Mouse (Mus musculus): ENCODE data around the gene BC048403. TPM values are rescaled to one million over a fixed set of nuclear protein-coding genes. Genes with fewer than 3 reads are reported as not detected.

The BC048403 gene
- 2.5 and 3.2 TPM in 2 replicates for polyA plus RNA-seq (2015; fragmentation: Nextera tagmentation; extraction: Ambion mirVana)

GRCm38 (mm10) chr10:121739548-121740505 lies at the start of gene BC048403:
TSS of gene BC048403 (plus strand) at chr10:121739937.
- Histone ChIP-seq H3K9ac (replicated peaks) (peak within 1 kb of the TSS; percentile 72), H3K4me1 (peaks cover 7% of the 10 kb centered on the region; the same call in 1 of the 2 replicates), H3K4me3 (peak within 1 kb of the TSS; percentile 85), H3K27me3 (0 out of 2 replicates have a peak, but pooled peaks cover 3% of the 10 kb centered on the region), H3K9me3 (no peaks in the 10 kb centered on the region), H3K27ac (replicated peaks) (peak within 1 kb of the TSS; percentile 50), H3K4me2 (replicated peaks) (peak within 1 kb of the TSS; percentile 86), H3K36me3 (no peaks in the 10 kb centered on the region)
- peak; percentile 95 for ATAC-seq (replicated peaks)
- under 1% methylated on average over 67 of the region's 68 CpGs for WGBS

GRCm38 (mm10) chr10:121692944-121693579 lies 46.7 kb upstream of the BC048403 start:
- no peaks in the 10 kb centered on the region for H3K9me3 ChIP-seq
- WGBS, result 58% methylated on average over 18 of the region's 18 CpGs
- no peaks in the 10 kb centered on the region for H3K36me3 ChIP-seq
- H3K9ac ChIP-seq (replicated peaks), result no peak overlapping the region
- H3K4me3 ChIP-seq, result no peak overlapping the region
- ATAC-seq (replicated peaks), result no peak
- H3K4me1 ChIP-seq, result peaks cover 6% of the 10 kb centered on the region
- no peak overlapping the region for H3K27ac ChIP-seq (replicated peaks)
- no peaks in the 10 kb centered on the region for H3K27me3 ChIP-seq
- H3K4me2 ChIP-seq (replicated peaks), result no peak overlapping the region

- Histone ChIP-seq H3K4me1 (peaks cover 4% of the 10 kb centered on the region), H3K9ac (replicated peaks) (no peak overlapping the region), H3K27me3 (no peaks in the 10 kb centered on the region), H3K9me3 (no peaks in the 10 kb centered on the region), H3K4me2 (replicated peaks) (no peak overlapping the region), H3K36me3 (no peaks in the 10 kb centered on the region), H3K4me3 (no peak overlapping the region), H3K27ac (replicated peaks) (no peak overlapping the region)
- no peak for ATAC-seq (replicated peaks)
- 84% methylated on average over 11 of the region's 11 CpGs for WGBS
Measured at GRCm38 (mm10) chr10:121694567-121694966, 45.2 kb upstream of the BC048403 start.

- no peak overlapping the region for H3K9ac ChIP-seq (replicated peaks)
- H3K27ac ChIP-seq (replicated peaks), result no peak overlapping the region
- WGBS, result 61% methylated on average over 11 of the region's 11 CpGs
- no peaks in the 10 kb centered on the region for H3K4me1 ChIP-seq
- no peaks in the 10 kb centered on the region for H3K9me3 ChIP-seq
- no peak overlapping the region for H3K4me2 ChIP-seq (replicated peaks)
- H3K36me3 ChIP-seq, result no peaks in the 10 kb centered on the region
- 0 out of 2 replicates have a peak, but pooled peaks have one; percentile 38 for ATAC-seq (replicated peaks)
- H3K27me3 ChIP-seq, result no peaks in the 10 kb centered on the region
- H3K4me3 ChIP-seq, result no peak overlapping the region
Measured at GRCm38 (mm10) chr10:121701296-121702248, 38.2 kb upstream of the BC048403 start.

GRCm38 (mm10) chr10:121703619-121704018 lies 36.1 kb upstream of the BC048403 start:
- Histone ChIP-seq H3K36me3 (no peaks in the 10 kb centered on the region), H3K9me3 (no peaks in the 10 kb centered on the region), H3K27me3 (no peaks in the 10 kb centered on the region), H3K4me2 (replicated peaks) (no peak overlapping the region), H3K9ac (replicated peaks) (no peak overlapping the region), H3K4me3 (no peak overlapping the region), H3K27ac (replicated peaks) (no peak overlapping the region), H3K4me1 (no peaks in the 10 kb centered on the region)
- ATAC-seq (replicated peaks), result no peak
- WGBS, result 75% methylated on average over 6 of the region's 6 CpGs

- Histone ChIP-seq H3K9me3 (no peaks in the 10 kb centered on the region), H3K4me2 (replicated peaks) (no peak overlapping the region), H3K36me3 (no peaks in the 10 kb centered on the region), H3K27ac (replicated peaks) (no peak overlapping the region), H3K4me1 (no peaks in the 10 kb centered on the region), H3K9ac (replicated peaks) (no peak overlapping the region), H3K4me3 (no peak overlapping the region), H3K27me3 (no peaks in the 10 kb centered on the region)
- WGBS, result 90% methylated on average over 6 of the region's 6 CpGs
- ATAC-seq (replicated peaks), result no peak
Measured at GRCm38 (mm10) chr10:121704871-121705270, 34.9 kb upstream of the BC048403 start.

- WGBS, result 87% methylated on average over 15 of the region's 15 CpGs
- Histone ChIP-seq H3K27me3 (no peaks in the 10 kb centered on the region), H3K27ac (replicated peaks) (no peak overlapping the region), H3K4me3 (no peak overlapping the region), H3K4me1 (no peaks in the 10 kb centered on the region), H3K36me3 (no peaks in the 10 kb centered on the region), H3K4me2 (replicated peaks) (no peak overlapping the region), H3K9me3 (no peaks in the 10 kb centered on the region), H3K9ac (replicated peaks) (no peak overlapping the region)
- no peak for ATAC-seq (replicated peaks)
Measured at GRCm38 (mm10) chr10:121705399-121706163, 34.2 kb upstream of the BC048403 start.

GRCm38 (mm10) chr10:121716862-121717261 lies 22.9 kb upstream of the BC048403 start:
- H3K9ac ChIP-seq (replicated peaks), result no peak overlapping the region
- H3K27ac ChIP-seq (replicated peaks), result no peak overlapping the region
- no peaks in the 10 kb centered on the region for H3K27me3 ChIP-seq
- no peaks in the 10 kb centered on the region; the same call in 1 of the 2 replicates for H3K9me3 ChIP-seq
- ATAC-seq (replicated peaks), result no peak
- H3K4me2 ChIP-seq (replicated peaks), result no peak overlapping the region
- no peaks in the 10 kb centered on the region for H3K36me3 ChIP-seq
- H3K4me3 ChIP-seq, result no peak overlapping the region
- H3K4me1 ChIP-seq, result no peaks in the 10 kb centered on the region

- Histone ChIP-seq H3K9me3 (no peaks in the 10 kb centered on the region; the same call in 1 of the 2 replicates), H3K4me1 (no peaks in the 10 kb centered on the region), H3K9ac (replicated peaks) (no peak overlapping the region), H3K27ac (replicated peaks) (no peak overlapping the region), H3K4me3 (no peak overlapping the region), H3K36me3 (no peaks in the 10 kb centered on the region), H3K4me2 (replicated peaks) (no peak overlapping the region), H3K27me3 (no peaks in the 10 kb centered on the region)
- 94% methylated on average over 18 of the region's 18 CpGs for WGBS
- no peak for ATAC-seq (replicated peaks)
Measured at GRCm38 (mm10) chr10:121718896-121719585, 20.7 kb upstream of the BC048403 start.

GRCm38 (mm10) chr10:121720701-121721100 lies 19.0 kb upstream of the BC048403 start:
- 95% methylated on average over 13 of the region's 13 CpGs for WGBS

More at GRCm38 (mm10) chr10:121720701-121721100, 19.0 kb upstream of the BC048403 start:
- no peak for ATAC-seq (replicated peaks)
- Histone ChIP-seq H3K4me3 (no peak overlapping the region), H3K9ac (replicated peaks) (no peak overlapping the region), H3K36me3 (no peaks in the 10 kb centered on the region), H3K4me2 (replicated peaks) (no peak overlapping the region), H3K9me3 (no peaks in the 10 kb centered on the region; the same call in 1 of the 2 replicates), H3K27me3 (no peaks in the 10 kb centered on the region), H3K4me1 (no peaks in the 10 kb centered on the region), H3K27ac (replicated peaks) (no peak overlapping the region)

Data from forebrain, embryonic 15.5 days (tissue).